Mouse (Mus musculus): Measurements from ENCODE around the gene Foxo6.

GRCm38 (mm10) chr4:120332405-120332933, 45.3 kb upstream of the Foxo6 start:
- TF ChIP-seq CTCF (IDR thresholded peaks at IDR 0.05; ENCODE audit: low read depth, low read length) (no peak), POLR2A (IDR thresholded peaks at IDR 0.05; ENCODE audit: insufficient read depth, low read length) (no peak), EP300 (IDR thresholded peaks at IDR 0.05; ENCODE audit: insufficient read depth, low read depth, low read length) (no peak)
